Mouse (Mus musculus) cerebellum, adult 18-20 months (tissue): Measurements from ENCODE around the gene Clec4b1.
"Not testable (repeated sequence)": the region's sequence is repeated elsewhere in the genome, so short reads cannot be mapped to it uniquely, and the experiment has no call there.

ENCODE experiments used
- DNase-seq, 2 experiments: peaks; one replicate each; pipeline ENCODE4 v3.0.0; 2021

Clec4b1 gene

GRCm38 (mm10) chr6:123049742-123050372, at the start of gene Clec4b1:
Gene Clec4b1, plus strand, starts transcription at chr6:123049962.
- no peak for DNase-seq

DNA sequence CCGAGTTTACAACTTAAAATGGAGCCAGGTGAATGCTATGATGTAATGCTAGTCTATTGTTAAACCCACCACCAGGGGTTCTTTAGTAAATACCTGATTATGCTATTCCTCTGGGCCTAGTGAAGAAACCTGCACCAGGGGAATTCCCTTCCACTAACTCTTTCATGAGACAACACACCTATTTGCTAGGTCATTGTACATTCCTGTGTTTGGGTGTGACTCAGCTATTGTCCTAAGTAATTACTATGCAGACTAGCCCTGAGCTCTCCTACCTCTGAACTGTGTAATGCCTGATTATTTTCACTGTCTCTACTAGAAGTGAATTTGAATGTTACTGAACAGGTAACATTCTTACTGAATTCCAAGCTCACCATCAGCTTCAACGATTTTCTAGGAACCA, 45.1 kb upstream of the Clec4b1 start:
- DNase-seq = not testable (repeated sequence)

DNA sequence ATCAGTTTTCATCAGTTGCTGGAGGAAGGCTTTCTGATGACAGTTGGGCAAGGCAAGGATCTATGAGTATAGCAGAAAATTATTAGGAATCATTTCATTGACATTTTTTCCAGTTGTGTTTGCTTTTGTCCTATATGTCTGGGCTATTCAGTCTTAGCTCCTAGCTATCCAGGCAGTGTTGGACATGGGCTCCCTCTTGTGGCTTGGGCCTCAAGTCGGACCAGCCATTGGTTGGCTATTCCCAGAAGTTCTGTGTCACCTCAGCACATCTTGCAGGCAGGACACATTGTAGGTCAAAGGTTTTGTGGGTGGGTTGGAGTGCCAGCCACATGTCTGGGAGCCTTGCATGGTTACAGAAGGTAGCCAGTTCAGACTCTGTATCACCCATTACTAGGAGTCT, 44.2 kb upstream of the Clec4b1 start:
- peak in 1 of 2 experiments; percentile 3 for DNase-seq

DNA sequence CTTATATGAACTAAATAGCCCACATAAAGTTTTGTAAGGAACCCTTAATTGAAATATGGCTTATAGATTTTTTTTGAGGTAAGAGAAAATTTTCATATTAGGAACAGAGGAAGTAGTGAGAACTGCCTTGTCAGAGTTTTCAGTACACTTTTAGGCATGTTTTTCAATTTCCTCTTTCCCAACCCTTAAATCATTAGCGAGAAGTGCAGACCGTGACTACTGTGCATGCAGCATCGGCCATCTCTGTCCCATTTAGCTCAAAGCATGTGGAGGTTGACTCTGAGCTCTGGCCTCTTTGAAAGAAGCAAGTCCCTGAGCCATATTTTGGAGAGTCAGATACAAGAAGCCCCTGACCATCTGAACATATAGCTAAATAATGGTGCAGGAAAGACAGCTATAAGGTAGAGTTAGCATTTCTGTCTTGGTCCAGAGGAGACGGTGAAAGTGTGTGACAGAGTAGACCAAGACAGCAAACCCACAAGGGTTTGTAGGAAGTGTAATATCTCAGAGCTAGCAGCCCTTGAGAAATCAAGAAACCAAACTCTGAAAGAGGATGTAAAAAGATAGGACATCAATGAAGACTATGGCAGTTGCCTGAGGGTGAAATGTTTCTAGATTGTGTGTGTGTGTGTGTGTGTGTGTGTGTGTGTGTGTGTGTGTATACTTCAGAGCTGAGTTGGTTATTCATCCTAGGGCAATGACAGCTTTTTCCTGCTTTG, 45.5 kb downstream of the Clec4b1 start:
- no peak for DNase-seq

DNA sequence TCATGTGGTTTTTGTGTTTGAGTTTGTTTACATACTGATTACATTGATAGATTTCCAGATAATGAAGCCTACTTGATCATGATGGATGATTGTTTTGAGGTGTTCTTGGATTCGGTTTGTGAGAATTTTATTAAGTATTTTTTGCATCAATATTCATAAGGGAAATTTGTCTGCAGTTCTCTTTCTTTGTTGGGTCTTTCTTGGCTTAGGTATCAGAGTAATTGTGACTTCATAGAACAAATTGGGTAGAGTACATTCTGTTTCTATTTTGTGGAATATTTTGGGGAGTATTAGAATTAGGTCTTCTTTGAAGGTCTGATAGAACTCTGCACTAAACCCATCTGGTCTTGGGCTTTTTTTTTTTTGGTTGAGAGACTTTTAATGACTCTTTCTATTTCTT, 56.4 kb downstream of the Clec4b1 start, which contains the start of gene Clec4a2:
Clec4a2 (plus strand) TSS at position 301 of the 400 bp plus-strand sequence.
- not testable (repeated sequence) for DNase-seq
